Mouse (Mus musculus) erythroblast, embryonic 14.5 days (primary cell): Measurements from ENCODE around the gene Frk.

Experiments used
- GATA1 ChIP-seq: IDR thresholded peaks from 2 replicates; pipeline ENCODE4 v1.6.1; 2012; ENCODE audit warnings: low read length, inconsistent platforms, mixed read lengths
- TAL1 ChIP-seq: IDR thresholded peaks from 3 replicates; pipeline ENCODE4 v1.6.1; 2012; ENCODE audit warnings: low read length, inconsistent platforms, mixed read lengths

DNA sequence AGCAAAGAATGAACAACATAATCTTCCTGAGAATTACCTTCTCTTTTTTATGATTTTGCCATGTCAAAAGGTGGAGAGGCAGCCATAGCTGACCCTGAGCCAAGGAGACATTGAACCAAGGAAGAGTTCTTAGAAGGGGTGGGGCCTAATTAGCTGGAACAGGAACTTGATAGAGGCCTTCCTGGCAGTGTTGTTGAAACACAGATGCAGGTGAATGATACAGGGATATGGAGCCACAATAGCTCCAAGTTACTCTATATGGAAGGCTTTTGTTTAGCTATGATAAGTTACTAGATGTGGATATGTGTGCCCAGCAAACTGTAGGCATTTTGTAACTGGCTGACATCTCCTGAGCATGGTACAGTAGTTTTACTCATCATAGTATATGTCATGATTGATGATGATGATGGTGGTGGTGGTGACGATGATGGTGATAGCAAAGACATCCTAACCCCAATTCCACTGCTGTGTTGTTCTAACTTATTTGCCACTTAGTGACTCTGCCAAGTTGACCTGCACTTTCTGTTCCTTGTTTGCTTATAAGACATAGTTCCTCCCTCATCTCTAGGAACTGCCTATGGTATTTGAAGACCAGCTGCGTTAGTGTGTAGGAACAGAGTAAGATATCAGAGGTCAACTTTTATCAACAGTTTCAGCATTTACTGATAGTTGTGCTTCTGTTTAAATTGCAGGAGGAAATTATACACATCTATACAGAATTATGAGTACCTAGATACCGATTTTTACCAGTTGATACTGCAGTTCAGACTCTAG lies 58.7 kb downstream of the Frk start:
- no peak for TF ChIP-seq TAL1
- no peak for TF ChIP-seq GATA1
